Mouse (Mus musculus): ENCODE measurements around the gene Palm2. TPM values are rescaled to one million over a fixed set of nuclear protein-coding genes. Genes with fewer than 3 reads are reported as not detected.

Gene Palm2
- polyA plus RNA-seq, 1 experiment, result 7.7 TPM

DNA sequence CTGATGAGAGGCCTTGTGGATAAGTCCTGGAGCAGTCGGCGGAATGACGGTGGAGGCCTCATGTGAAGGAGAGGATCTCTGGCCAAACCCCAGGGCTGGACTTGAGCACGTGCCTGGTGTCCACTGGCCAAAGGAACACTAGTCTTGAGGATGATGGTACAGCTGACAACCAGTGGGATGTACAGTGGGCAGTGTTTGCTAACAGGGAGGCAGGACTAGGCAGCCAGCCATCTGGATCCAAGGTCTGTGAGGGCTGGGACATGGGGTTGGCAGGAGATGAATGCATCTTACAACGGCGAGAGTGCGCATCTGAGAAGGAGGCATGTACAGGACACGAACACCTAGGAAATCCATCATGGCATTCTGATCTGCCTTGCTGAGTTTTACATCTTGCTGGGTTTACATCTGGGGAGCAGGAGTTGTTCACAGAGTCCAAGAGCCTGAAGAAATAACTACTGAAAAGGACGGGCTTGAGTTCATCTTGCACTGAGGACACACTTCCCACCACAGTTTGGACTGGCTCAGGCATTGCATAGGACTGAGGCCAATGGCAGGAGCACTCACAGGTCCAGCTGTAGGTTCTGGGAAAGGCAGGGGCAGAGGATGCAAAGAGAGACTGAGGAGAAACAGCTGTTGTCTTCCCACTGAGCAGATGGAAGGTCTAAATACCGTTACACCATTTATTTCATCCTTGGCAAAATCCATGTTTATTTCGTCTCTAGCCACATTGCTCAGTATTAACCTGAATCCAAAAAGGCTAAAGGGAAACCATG, 166.8 kb downstream of the Palm2 start:
- TF ChIP-seq CTCF (IDR thresholded peaks at IDR 0.05; ENCODE audit: borderline replicate concordance, extremely low read depth, insufficient read depth, insufficient read length) (no peak), POLR2A (IDR thresholded peaks at IDR 0.05; ENCODE audit: borderline replicate concordance, extremely low read depth, insufficient read depth, insufficient read length, poor library complexity, severe bottlenecking) (no peak)
- peak; percentile 17 for DNase-seq (ENCODE audit: low read depth)

DNA sequence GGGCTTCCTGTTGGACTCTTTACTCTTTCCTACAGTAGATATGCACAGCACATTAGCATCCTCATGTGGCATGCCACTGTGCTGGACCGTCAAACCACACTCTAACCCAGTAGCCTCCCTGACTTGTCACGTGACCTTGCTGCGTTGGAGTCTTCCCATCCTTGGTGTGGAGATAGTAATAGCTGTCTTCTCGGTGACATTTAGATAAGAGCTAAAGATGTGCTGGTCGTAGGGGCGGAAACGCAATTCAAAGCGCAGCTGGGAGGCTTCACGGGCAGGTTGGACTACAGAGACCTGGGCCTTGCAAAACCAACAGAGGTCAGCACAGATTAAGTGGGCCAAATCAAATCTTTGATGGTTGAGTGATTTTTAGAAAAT, 167.4 kb downstream of the Palm2 start:
- no peak for DNase-seq (ENCODE audit: low read depth)
- no peak for TF ChIP-seq CTCF (IDR thresholded peaks at IDR 0.05; ENCODE audit: borderline replicate concordance, extremely low read depth, insufficient read depth, insufficient read length)
- no peak for TF ChIP-seq POLR2A (IDR thresholded peaks at IDR 0.05; ENCODE audit: borderline replicate concordance, extremely low read depth, insufficient read depth, insufficient read length, poor library complexity, severe bottlenecking)

DNA sequence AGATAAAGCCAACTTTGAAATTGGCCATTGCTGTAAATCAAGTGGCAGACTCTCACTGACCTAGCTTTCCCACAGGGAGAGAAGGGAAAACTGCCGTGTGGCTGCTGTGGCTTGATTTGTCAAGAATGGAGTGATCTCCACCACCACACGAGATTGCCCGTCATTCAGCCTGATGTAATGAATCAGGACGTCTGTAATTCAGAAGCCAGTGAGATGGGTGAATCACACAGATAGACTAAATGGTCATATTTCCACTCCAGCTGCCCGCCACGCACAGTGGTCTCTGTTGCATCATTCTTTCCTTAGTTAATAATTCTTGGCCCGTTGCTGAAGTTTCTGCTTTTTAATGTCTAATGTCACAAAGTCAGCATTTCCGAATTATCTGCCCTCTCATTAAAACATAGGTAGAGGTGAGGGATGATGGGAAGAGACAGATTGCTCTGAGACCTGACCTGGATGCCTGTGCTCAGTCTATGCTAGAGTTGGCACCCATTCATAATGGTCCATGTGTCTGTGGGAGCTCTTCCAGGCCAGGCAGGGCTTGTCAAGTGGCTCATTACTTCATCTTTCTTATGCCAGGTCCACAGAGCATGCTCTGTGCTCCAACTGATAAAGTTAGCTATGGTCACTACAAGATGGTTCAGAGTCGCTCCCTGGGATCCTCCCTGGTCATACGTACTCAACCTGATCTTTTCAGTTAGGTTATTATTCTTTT, 168.0 kb downstream of the Palm2 start:
- peak; percentile 8 for DNase-seq (ENCODE audit: low read depth)
- TF ChIP-seq CTCF (IDR thresholded peaks at IDR 0.05; ENCODE audit: borderline replicate concordance, extremely low read depth, insufficient read depth, insufficient read length) (no peak), POLR2A (IDR thresholded peaks at IDR 0.05; ENCODE audit: borderline replicate concordance, extremely low read depth, insufficient read depth, insufficient read length, poor library complexity, severe bottlenecking) (no peak)

DNA sequence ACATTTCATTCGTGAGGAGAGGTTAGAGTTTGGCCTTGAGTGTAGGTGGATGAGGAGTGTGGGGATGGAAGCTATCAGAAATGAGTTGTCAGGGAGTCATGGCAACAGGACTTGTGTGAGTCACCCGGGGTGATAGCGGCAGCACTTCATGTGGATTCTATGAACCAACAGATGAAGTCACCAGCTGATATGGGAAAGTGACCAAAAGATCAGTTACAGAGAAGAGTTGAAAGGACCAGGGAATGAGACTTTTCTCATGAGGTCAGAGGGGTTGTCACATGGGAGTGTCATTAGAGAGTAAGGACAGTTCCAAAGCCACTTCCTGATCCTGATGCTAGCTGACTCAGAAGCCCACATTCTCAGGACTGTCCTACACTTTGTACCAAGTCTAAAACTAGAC, 172.2 kb downstream of the Palm2 start:
- no peak for TF ChIP-seq POLR2A (IDR thresholded peaks at IDR 0.05; ENCODE audit: borderline replicate concordance, extremely low read depth, insufficient read depth, insufficient read length, poor library complexity, severe bottlenecking)
- no peak for TF ChIP-seq CTCF (IDR thresholded peaks at IDR 0.05; ENCODE audit: borderline replicate concordance, extremely low read depth, insufficient read depth, insufficient read length)

DNA sequence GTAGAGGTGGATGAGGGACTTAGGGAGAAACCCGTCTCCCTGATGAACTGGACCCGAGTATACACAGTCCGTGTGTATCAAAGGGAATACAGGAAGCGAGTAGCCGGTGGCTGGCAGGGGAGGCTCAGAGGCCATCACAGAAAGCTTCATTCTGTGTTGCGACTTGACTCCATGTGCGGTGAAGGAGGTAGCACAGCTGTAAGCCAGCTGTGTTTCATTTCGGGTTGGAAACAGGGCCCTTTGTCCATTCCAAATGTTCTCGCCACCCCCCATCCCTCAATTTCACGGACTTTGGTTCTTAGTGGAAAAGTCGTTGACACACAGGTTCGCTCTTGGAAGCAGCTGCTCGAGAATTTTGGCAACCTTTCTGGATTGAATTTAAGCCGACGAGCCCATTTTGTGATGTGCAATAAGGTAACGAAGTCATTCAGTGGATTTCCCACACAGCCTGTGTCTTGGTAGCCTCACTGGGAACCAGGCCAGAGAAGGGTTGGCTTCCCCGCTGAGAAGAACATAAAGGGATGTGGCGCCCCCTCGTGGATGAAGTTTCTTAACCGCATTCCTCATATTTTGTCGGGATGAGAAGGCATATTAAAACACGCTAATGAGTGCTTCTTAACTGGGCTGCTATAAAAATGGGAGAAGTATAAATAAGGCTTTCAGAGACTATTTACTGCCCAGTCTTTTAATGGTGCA, 173.3 kb downstream of the Palm2 start:
- TF ChIP-seq POLR2A (IDR thresholded peaks at IDR 0.05; ENCODE audit: borderline replicate concordance, extremely low read depth, insufficient read depth, insufficient read length, poor library complexity, severe bottlenecking) (no peak), CTCF (IDR thresholded peaks at IDR 0.05; ENCODE audit: borderline replicate concordance, extremely low read depth, insufficient read depth, insufficient read length) (peak; percentile 83)
- peak; percentile 95 for DNase-seq (ENCODE audit: low read depth)

More for the DNA sequence above, 172.2 kb downstream of the Palm2 start:
- no peak for DNase-seq (ENCODE audit: low read depth)

DNA sequence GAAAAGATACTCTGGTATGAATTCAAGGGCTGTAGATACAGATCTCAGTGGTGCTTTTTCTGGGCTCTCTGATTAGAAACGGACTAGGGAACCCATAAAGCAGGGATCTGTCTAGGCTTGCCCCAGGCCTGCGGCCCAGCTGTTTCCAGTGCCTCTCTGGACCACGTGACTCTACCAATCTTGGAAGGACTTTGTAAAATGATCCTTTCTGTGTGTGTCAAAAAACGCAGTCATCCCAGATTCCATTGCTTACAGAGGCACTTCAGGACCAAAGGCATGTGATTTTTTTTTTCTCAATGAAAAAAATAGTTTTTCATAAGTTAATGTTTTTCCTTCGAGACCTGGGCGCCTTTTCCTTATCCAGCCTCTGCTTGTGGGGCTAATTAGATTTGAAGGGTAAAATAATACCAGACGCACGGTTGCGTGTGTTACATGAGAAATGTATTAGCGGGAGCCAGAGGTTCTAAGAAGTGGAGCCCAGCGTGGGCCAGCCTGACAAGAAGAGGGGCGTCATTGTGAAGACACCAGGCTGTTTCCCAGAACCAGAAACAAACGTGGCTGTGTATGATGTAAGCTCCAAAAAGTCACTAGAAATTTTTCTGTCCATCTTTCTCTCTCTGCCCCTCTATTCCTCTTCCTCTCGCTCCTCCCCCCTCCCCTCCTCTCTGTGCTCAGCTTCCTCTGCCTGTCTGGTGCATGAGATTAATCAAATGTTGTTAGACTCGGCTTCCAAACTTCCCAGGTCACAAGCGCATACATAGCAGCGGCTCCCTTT, 177.4 kb downstream of the Palm2 start:
- TF ChIP-seq CTCF (IDR thresholded peaks at IDR 0.05; ENCODE audit: borderline replicate concordance, extremely low read depth, insufficient read depth, insufficient read length) (no peak), POLR2A (IDR thresholded peaks at IDR 0.05; ENCODE audit: borderline replicate concordance, extremely low read depth, insufficient read depth, insufficient read length, poor library complexity, severe bottlenecking) (no peak)
- DNase-seq (ENCODE audit: low read depth), result peak; percentile 13

DNA sequence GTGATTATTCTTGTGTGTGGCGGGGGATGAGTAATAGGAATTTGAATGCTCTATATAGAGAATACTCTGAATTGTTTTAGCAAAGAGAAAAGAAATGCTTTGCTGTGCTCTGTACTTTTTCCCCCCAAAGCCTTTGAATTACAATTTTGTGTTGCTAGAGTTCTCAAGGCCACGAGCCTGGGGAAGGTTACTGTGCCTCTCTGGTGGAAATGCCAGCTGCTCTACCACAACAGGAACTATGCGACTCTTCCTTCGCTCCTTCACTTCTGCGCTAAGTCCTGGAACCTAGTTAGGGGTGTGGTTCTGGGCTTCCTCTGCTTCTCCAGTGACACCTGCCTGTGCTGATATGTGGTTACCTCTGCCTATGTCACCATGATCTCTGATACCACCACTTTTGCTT, 178.7 kb downstream of the Palm2 start:
- TF ChIP-seq POLR2A (IDR thresholded peaks at IDR 0.05; ENCODE audit: borderline replicate concordance, extremely low read depth, insufficient read depth, insufficient read length, poor library complexity, severe bottlenecking), result no peak
- no peak for DNase-seq (ENCODE audit: low read depth)

DNA sequence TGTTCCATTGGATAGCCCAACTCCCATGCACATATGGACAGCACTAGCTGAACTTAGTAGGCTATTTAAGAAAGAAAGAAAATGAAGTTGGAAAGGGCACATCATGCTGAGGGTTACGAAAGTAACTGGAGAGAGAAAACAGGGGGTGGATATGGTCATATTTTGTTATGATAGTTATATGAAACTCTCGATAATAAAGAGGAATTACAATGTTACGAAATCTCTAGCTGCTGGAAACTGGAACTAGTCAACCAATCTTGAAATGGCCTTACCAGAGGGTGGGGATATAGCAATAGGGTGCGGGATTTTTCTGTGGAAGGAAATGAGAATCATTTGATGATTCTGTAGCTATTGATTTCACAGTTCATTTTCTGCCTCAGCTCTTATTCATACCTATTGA, 180.6 kb downstream of the Palm2 start:
- TF ChIP-seq POLR2A (IDR thresholded peaks at IDR 0.05; ENCODE audit: borderline replicate concordance, extremely low read depth, insufficient read depth, insufficient read length, poor library complexity, severe bottlenecking) (no peak), CTCF (IDR thresholded peaks at IDR 0.05; ENCODE audit: borderline replicate concordance, extremely low read depth, insufficient read depth, insufficient read length) (no peak)

DNA sequence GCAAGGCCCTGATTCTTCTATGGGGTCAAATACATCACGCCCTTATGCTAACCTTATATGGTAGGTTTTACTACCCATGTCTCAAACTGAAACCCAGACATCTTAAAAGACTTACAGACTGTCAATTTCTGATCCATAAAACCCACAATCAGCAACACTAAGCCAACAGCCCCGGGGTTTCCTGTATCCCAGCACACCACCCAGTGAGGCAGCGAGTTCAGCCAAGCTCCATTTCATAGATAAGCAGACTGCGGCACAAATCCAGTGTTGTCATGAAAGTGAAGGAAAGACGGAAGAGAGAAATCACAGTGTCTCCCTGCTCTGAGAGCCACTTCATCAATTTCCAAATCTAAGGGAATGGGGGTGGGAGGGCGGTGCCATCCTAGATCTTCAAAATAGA, 184.7 kb downstream of the Palm2 start:
- TF ChIP-seq POLR2A (IDR thresholded peaks at IDR 0.05; ENCODE audit: borderline replicate concordance, extremely low read depth, insufficient read depth, insufficient read length, poor library complexity, severe bottlenecking), result no peak
- no peak for TF ChIP-seq CTCF (IDR thresholded peaks at IDR 0.05; ENCODE audit: borderline replicate concordance, extremely low read depth, insufficient read depth, insufficient read length)
- DNase-seq (ENCODE audit: low read depth), result no peak

More for the DNA sequence above, 180.6 kb downstream of the Palm2 start:
- DNase-seq (ENCODE audit: low read depth), result no peak

DNA sequence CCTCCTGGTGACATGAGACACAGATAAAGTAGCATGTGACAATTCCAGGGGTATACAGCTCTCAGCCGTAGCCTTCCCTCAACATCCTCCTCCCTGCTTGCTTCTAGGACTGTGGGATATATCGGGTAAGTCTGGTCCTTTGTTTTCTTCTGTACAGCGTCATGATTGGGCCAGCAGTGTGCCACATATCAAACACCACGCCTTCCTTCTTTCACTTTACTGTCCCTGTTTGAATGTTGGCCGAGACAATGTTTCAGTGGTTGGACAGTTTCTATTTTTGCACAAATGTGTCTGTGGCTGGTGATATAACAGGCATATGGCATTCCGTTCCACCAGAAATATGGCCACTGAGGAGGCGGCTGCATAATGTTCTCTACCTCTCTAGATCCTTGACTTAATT, 188.8 kb downstream of the Palm2 start:
- DNase-seq (ENCODE audit: low read depth), result no peak
- TF ChIP-seq POLR2A (IDR thresholded peaks at IDR 0.05; ENCODE audit: borderline replicate concordance, extremely low read depth, insufficient read depth, insufficient read length, poor library complexity, severe bottlenecking) (no peak), CTCF (IDR thresholded peaks at IDR 0.05; ENCODE audit: borderline replicate concordance, extremely low read depth, insufficient read depth, insufficient read length) (no peak)

DNA sequence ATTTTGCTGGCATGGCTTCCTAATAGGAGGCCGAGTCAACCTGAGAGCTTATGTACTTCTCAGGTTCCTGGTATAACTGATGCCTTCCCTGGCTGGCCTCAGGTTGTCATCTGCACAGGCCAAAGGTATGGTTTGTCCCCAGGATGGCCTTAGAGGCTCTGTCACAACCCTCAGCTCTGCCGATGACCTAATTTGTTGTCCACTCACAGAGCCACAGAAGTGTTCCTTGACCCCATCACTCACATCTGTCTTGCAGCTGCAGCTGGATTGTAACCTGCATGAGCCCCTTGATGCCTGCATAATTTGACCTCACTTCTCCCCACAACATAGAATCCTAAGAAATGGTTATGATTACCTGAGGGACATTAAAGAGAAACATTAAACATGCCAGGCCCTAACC, 190.8 kb downstream of the Palm2 start:
- TF ChIP-seq CTCF (IDR thresholded peaks at IDR 0.05; ENCODE audit: borderline replicate concordance, extremely low read depth, insufficient read depth, insufficient read length), result no peak
- TF ChIP-seq POLR2A (IDR thresholded peaks at IDR 0.05; ENCODE audit: borderline replicate concordance, extremely low read depth, insufficient read depth, insufficient read length, poor library complexity, severe bottlenecking), result no peak

More for the DNA sequence above, 190.8 kb downstream of the Palm2 start:
- no peak for DNase-seq (ENCODE audit: low read depth)

Data from brain, embryonic 14.5 days (tissue).